Mouse (Mus musculus) spleen, adult 12 weeks (tissue): ENCODE results near the gene Chek1.

Experiments used
- DNase-seq: peaks from one replicate; pipeline ENCODE4 v3.0.0; 2022; ENCODE audit warnings: low spot score

Gene Chek1

GRCm38 (mm10) chr9:36727034-36727755 is at the start of gene Chek1:
TSS of gene Chek1 (minus strand) at chr9:36727065.
- DNase-seq: no peak

- DNase-seq: no peak
Observed at GRCm38 (mm10) chr9:36769048-36769413, 42.2 kb upstream of the Chek1 start.

GRCm38 (mm10) chr9:36768156-36769047 is 41.5 kb upstream of the Chek1 start:
- no peak for DNase-seq

GRCm38 (mm10) chr9:36767203-36768143 is 40.6 kb upstream of the Chek1 start, which contains the start of gene Stt3a:
TSS of gene Stt3a (minus strand) at chr9:36767679.
- DNase-seq: peak; percentile 96

GRCm38 (mm10) chr9:36764378-36764777 is 37.5 kb upstream of the Chek1 start:
- no peak for DNase-seq

- peak; percentile 86 for DNase-seq
Observed at GRCm38 (mm10) chr9:36726131-36727033, 483 bp downstream of the Chek1 start.

- DNase-seq: no peak
Observed at GRCm38 (mm10) chr9:36716624-36717023, 10.2 kb downstream of the Chek1 start.

GRCm38 (mm10) chr9:36707304-36707703 is 19.6 kb downstream of the Chek1 start:
- no peak for DNase-seq

GRCm38 (mm10) chr9:36705923-36706322 is 20.9 kb downstream of the Chek1 start:
- DNase-seq: no peak

- no peak for DNase-seq
Observed at GRCm38 (mm10) chr9:36694276-36694675, 32.6 kb downstream of the Chek1 start.

- no peak for DNase-seq
Observed at GRCm38 (mm10) chr9:36692920-36693319, 33.9 kb downstream of the Chek1 start, which contains the start of gene Acrv1. TSS of gene Acrv1 (plus strand) at chr9:36693220.

GRCm38 (mm10) chr9:36687329-36687728 is 39.5 kb downstream of the Chek1 start:
- no peak for DNase-seq

GRCm38 (mm10) chr9:36681424-36681823 is 45.4 kb downstream of the Chek1 start:
- no peak for DNase-seq
